Mouse (Mus musculus) liver, postnatal 0 days (tissue): Measurements from ENCODE around the gene Vti1a.

Source experiments
- CTCF ChIP-seq: sonication (generic); IDR thresholded peaks from 2 replicates; pipeline ENCODE4 v1.5.1; 2016; ENCODE audit warnings: antibody characterized with exemption, low read depth
- EP300 ChIP-seq: IDR thresholded peaks from 2 replicates; pipeline ENCODE4 v1.6.1; 2016; ENCODE audit warnings: antibody characterized with exemption, low read depth, mild to moderate bottlenecking

DNA sequence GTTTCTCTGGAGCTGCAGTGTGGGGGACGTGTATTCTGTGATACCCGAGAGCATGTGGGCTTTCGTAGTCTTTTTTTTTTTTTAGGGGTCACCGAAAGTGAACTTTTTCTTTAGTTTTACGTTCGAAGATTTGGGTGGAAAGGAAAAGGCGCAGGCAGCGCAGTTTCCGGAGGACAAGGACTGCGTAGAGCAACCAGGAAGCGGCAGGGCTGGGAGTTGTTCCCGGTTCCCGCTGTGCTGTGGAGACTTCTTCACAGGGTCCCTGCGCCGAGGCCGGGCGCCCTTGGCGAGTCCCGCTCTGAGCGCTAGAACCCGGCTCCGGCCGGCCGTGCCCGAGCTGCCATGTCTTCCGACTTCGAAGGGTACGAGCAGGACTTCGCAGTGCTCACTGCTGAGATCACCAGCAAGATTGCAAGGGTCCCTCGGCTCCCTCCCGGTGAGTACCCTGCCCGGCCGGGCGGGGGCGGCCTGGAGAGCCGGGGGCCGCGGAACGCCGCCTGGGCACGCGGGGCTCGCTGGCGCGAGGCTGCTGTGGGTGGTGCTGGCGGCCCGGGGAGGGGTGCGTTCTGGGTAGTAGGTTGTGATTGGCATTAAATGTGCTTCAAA, at the start of gene Vti1a:
- peak; percentile 59 for TF ChIP-seq CTCF
- peak; percentile 50; the same call in 1 of the 2 replicates for TF ChIP-seq EP300
